Mouse (Mus musculus) stomach, embryonic 16.5 days (tissue): ENCODE data around the gene Il13. TPM values are rescaled to one million over a fixed set of nuclear protein-coding genes. Genes with fewer than 3 reads are reported as not detected.

Source experiments
- ATAC-seq: fragments of 200-750 bp; cut with Nextera tagmentation; 2 replicates; pipeline ENCODE4 v1.8.0; 2017; ENCODE audit warnings: moderate number of reproducible peaks, moderate TSS enrichment; ENCODE audit not compliant: insufficient read depth, low FRiP score
- H3K27ac ChIP-seq: fragments of 300-500 bp; sonication (generic); 2 replicates; pipeline ENCODE4 v1.5.1; 2014; ENCODE audit warnings: low read length
- H3K27me3 ChIP-seq: fragments of 300-500 bp; sonication (generic); 2 replicates; pipeline ENCODE4 v1.6.1; 2014; ENCODE audit warnings: low read length, control low read depth, mixed read lengths; ENCODE audit not compliant: control insufficient read depth, insufficient read depth
- H3K36me3 ChIP-seq: fragments of 300-500 bp; sonication (generic); 2 replicates; pipeline ENCODE4 v1.6.1; 2014; ENCODE audit warnings: low read length; ENCODE audit not compliant: control insufficient read depth, insufficient read depth
- H3K4me1 ChIP-seq: fragments of 300-500 bp; sonication (generic); 2 replicates; pipeline ENCODE4 v1.6.1; 2014; ENCODE audit warnings: low read length, control low read depth, mixed read lengths; ENCODE audit not compliant: control insufficient read depth, insufficient read depth
- H3K4me2 ChIP-seq: fragments of 300-500 bp; sonication (generic); 2 replicates; pipeline ENCODE4 v1.6.1; 2014; ENCODE audit warnings: low read depth, low read length, mixed read lengths
- H3K4me3 ChIP-seq: fragments of 300-500 bp; sonication (generic); replicated peaks from 2 replicates; pipeline ENCODE4 v1.5.1; 2014; ENCODE audit warnings: mild to moderate bottlenecking, low read length
- H3K9ac ChIP-seq: fragments of 300-500 bp; sonication (generic); 2 replicates; pipeline ENCODE4 v1.6.1; 2014; ENCODE audit warnings: low read length
- H3K9me3 ChIP-seq: fragments of 300-500 bp; sonication (generic); replicated peaks from 2 replicates; pipeline ENCODE4 v1.6.1; 2016; ENCODE audit warnings: low read length, control low read depth; ENCODE audit not compliant: control insufficient read depth
- WGBS: fragments of 180-500 bp; shearing (Covaris S2); extraction: QIAGEN DNeasy Blood & Tissue Kit; methylation state at CpG from one replicate; pipeline ENCODE4 v1.1.7; 2014; 5-methylcytosine and 5-hydroxymethylcytosine counted together
- polyA plus RNA-seq: library from polyadenylated mRNA; unstranded; fragments of >200 nt; fragmentation: Nextera tagmentation; extraction: Ambion mirVana; gene quantifications from 2 replicates; pipeline ENCODE4 v1.2.1, GENCODE M21; 2015

The Il13 gene
- polyA plus RNA-seq, 1 experiment from 2014 or later, result not detected

DNA sequence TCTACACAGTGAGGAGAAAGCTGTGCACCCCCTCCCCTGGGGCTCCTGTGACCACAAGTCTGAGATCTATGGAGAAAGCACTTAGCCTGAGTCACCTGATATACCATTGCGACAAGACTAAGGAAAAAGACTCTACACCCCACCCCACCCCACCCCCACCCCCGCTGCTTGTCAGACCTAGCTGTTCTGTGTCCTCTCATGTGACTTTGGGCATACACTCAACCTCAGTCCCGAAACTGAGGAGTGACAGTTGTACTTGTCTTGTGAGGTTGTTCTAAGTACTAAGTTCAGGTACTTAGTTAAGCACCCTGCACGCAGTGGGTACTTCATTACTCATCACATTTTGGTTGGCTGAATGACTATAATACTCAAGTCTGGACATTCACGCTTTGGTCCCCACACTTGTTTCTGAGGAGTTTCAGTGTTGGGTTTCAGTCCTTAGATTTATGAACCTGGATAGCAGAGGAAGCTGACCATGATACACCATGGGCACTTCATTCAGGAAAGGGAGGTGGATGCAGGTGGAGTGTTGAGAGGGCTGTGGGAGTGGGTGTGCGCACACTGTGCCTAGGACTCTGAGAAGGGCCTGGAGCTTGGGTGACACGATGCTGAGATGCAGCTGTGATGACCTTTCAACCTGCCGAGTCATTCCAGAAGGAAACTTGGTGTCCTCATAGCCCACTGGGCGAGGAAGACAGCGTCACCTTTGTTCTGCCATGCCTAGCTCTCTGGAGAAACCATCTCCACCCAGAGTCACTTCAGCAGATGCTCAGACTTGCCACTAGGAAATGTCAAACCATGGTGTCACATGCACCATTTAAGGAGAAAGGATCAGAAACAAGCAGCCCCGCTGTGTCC, 12.7 kb downstream of the Il13 start:
- no peak for ATAC-seq
- Histone ChIP-seq H3K27me3 (no peaks in the 10 kb centered on the region), H3K4me1 (no peaks in the 10 kb centered on the region), H3K4me3 (no peak overlapping the region), H3K36me3 (no peaks in the 10 kb centered on the region), H3K27ac (no peak overlapping the region), H3K9ac (no peak overlapping the region), H3K4me2 (no peak overlapping the region), H3K9me3 (no peaks in the 10 kb centered on the region)
- WGBS, result 80% methylated on average over 11 of the region's 11 CpGs

DNA sequence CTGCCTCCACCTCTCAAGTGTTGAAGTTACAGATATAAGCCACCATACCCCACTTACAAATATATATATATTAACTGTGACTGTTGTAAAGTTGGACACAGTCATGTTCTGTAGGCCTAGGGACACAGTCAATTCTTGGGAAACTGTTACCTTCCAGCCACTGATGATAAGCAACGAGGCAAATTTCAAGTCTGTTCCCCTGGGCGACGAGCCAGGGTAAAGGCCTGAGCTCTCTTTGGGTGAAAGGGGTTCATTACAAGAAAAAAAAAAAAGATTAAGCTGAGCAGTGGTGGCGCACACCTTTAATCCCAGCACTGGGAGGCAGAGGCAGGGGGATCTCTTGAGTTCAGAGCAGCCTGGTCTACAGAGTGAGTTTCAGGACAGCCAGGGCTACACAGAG, 14.4 kb downstream of the Il13 start:
- ATAC-seq, result no peak

GRCm38 (mm10) chr11:53619428-53619827, 15.1 kb downstream of the Il13 start:
- no peak for ATAC-seq
- H3K9ac ChIP-seq, result no peak overlapping the region
- H3K4me2 ChIP-seq, result no peak overlapping the region
- no peaks in the 10 kb centered on the region for H3K27me3 ChIP-seq
- no peaks in the 10 kb centered on the region for H3K9me3 ChIP-seq
- 66% methylated on average over 6 of the region's 6 CpGs for WGBS
- H3K36me3 ChIP-seq, result no peaks in the 10 kb centered on the region
- H3K4me3 ChIP-seq, result no peak overlapping the region
- H3K4me1 ChIP-seq, result no peaks in the 10 kb centered on the region
- H3K27ac ChIP-seq, result no peak overlapping the region

More for the DNA sequence above, 14.4 kb downstream of the Il13 start:
- WGBS, result 87% methylated on average over 4 of the region's 4 CpGs
- H3K27me3 ChIP-seq, result no peaks in the 10 kb centered on the region
- no peaks in the 10 kb centered on the region for H3K9me3 ChIP-seq
- no peak overlapping the region for H3K9ac ChIP-seq
- H3K36me3 ChIP-seq, result no peaks in the 10 kb centered on the region
- H3K4me3 ChIP-seq, result no peak overlapping the region
- no peaks in the 10 kb centered on the region for H3K4me1 ChIP-seq
- H3K4me2 ChIP-seq, result no peak overlapping the region
- no peak overlapping the region for H3K27ac ChIP-seq

GRCm38 (mm10) chr11:53618619-53619198, 15.8 kb downstream of the Il13 start, which contains the start of gene Il4:
TSS of gene Il4 (minus strand) at chr11:53618669.
- Histone ChIP-seq H3K27ac (no peak within 1 kb of the TSS), H3K4me3 (no peak within 1 kb of the TSS), H3K4me1 (no peaks in the 10 kb centered on the region), H3K9me3 (no peaks in the 10 kb centered on the region), H3K36me3 (no peaks in the 10 kb centered on the region), H3K27me3 (no peaks in the 10 kb centered on the region), H3K9ac (no peak within 1 kb of the TSS), H3K4me2 (no peak within 1 kb of the TSS)
- WGBS, result 75% methylated on average over 7 of the region's 7 CpGs
- ATAC-seq, result no peak

DNA sequence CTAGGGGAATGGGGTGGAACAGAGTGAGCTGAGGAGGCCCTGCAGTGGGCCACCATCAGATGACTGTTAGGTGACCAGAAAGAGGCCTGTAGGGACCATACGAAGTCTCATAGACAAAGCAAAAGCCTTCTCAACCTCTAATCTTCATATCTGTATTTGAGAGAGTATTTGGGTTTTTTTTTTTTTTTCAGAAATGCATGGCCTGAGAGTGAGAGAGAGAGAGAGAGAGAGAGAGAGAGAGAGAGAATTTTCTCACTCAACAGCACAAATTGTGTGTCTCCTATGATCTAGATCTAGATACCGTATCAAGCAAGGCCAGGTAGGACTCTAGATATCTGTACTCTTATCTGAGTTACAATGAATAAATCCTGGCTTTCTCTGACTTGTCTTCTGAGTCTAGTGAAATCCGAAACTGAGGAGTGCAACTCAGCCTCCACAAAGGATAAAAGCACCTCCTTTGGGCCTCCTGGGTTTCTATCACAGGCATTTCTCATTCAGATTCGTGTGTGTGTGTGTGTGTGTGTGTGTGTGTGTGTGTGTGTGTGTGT, 16.9 kb downstream of the Il13 start:
- H3K4me2 ChIP-seq, result no peak overlapping the region
- H3K36me3 ChIP-seq, result no peaks in the 10 kb centered on the region
- no peaks in the 10 kb centered on the region for H3K9me3 ChIP-seq
- 57% methylated on average over 4 of the region's 4 CpGs for WGBS
- H3K4me3 ChIP-seq, result no peak overlapping the region
- no peaks in the 10 kb centered on the region for H3K4me1 ChIP-seq
- no peak overlapping the region for H3K9ac ChIP-seq
- no peaks in the 10 kb centered on the region for H3K27me3 ChIP-seq
- no peak for ATAC-seq
- H3K27ac ChIP-seq, result no peak overlapping the region

- Histone ChIP-seq H3K27ac (no peak overlapping the region), H3K9ac (no peak overlapping the region), H3K9me3 (no peaks in the 10 kb centered on the region), H3K36me3 (no peaks in the 10 kb centered on the region), H3K4me2 (no peak overlapping the region), H3K4me3 (no peak overlapping the region), H3K27me3 (no peaks in the 10 kb centered on the region), H3K4me1 (no peaks in the 10 kb centered on the region)
- 63% methylated on average over 8 of the region's 8 CpGs for WGBS
- ATAC-seq, result no peak
Measured at GRCm38 (mm10) chr11:53616748-53617558, 17.5 kb downstream of the Il13 start.

- 90% methylated on average over 8 of the region's 8 CpGs for whole genome bisulfite sequencing
- no peak for ATAC-seq
- no peak overlapping the region for H3K27ac ChIP-seq
Measured at GRCm38 (mm10) chr11:53615575-53615974, 18.9 kb downstream of the Il13 start.

GRCm38 (mm10) chr11:53615172-53615571, 19.3 kb downstream of the Il13 start:
- Histone ChIP-seq H3K27me3 (no peaks in the 10 kb centered on the region), H3K4me2 (no peak overlapping the region), H3K27ac (no peak overlapping the region), H3K9me3 (no peaks in the 10 kb centered on the region), H3K4me3 (no peak overlapping the region), H3K9ac (no peak overlapping the region), H3K36me3 (no peaks in the 10 kb centered on the region), H3K4me1 (no peaks in the 10 kb centered on the region)
- 60% methylated on average over 6 of the region's 6 CpGs for WGBS
- ATAC-seq, result no peak

More at GRCm38 (mm10) chr11:53615575-53615974, 18.9 kb downstream of the Il13 start:
- no peak overlapping the region for H3K9ac ChIP-seq
- H3K36me3 ChIP-seq, result no peaks in the 10 kb centered on the region
- H3K9me3 ChIP-seq, result no peaks in the 10 kb centered on the region
- H3K4me3 ChIP-seq, result no peak overlapping the region
- H3K4me1 ChIP-seq, result no peaks in the 10 kb centered on the region
- H3K4me2 ChIP-seq, result no peak overlapping the region
- H3K27me3 ChIP-seq, result no peaks in the 10 kb centered on the region
